Mouse (Mus musculus): ENCODE results near the gene Ube2n.

The Ube2n gene

GRCm38 (mm10) chr10:95590196-95590595 lies 75.3 kb downstream of the Ube2n start:
- CTCF ChIA-PET = no interaction called here

- CTCF ChIA-PET = interaction anchor here (0.6 kb wide), 1 partner anchor 1703 kb away, joined by 5 read pairs; no protein-coding TSS in a partner anchor
Measured at GRCm38 (mm10) chr10:95591257-95591656, 76.3 kb downstream of the Ube2n start.

- CTCF ChIA-PET = no interaction called here
Measured at GRCm38 (mm10) chr10:95594414-95594813, 79.5 kb downstream of the Ube2n start.

All from spleen, embryonic (tissue).